Mouse (Mus musculus) midbrain, embryonic 12.5 days (tissue): ENCODE measurements at regions not wholly inside any gene's neighbourhood (a gene's known extent, or its start where the extent isn't known, plus 50 kb on each side); places are given as distances from the start of the nearest gene placed in this dataset.

Source experiments
- ATAC-seq: fragments of 200-750 bp; cut with Nextera tagmentation; 2 replicates; pipeline ENCODE4 v1.8.0; 2017; ENCODE audit warnings: low read depth, moderate TSS enrichment, moderate library complexity; ENCODE audit not compliant: low FRiP score
- H3K27ac ChIP-seq: fragments of 300-500 bp; sonication (generic); replicated peaks from 2 replicates; pipeline ENCODE4 v1.5.1; 2016; ENCODE audit warnings: mild to moderate bottlenecking
- H3K27me3 ChIP-seq: fragments of 300-500 bp; sonication (generic); 2 replicates; pipeline ENCODE4 v1.6.1; 2016; ENCODE audit warnings: mild to moderate bottlenecking
- H3K36me3 ChIP-seq: fragments of 300-500 bp; sonication (generic); 2 replicates; pipeline ENCODE4 v1.6.1; 2016
- H3K4me1 ChIP-seq: fragments of 300-500 bp; sonication (generic); 2 replicates; pipeline ENCODE4 v1.6.1; 2016
- H3K4me2 ChIP-seq: fragments of 300-500 bp; sonication (generic); replicated peaks from 2 replicates; pipeline ENCODE4 v1.6.1; 2016; ENCODE audit warnings: mild to moderate bottlenecking, moderate library complexity
- H3K4me3 ChIP-seq: fragments of 300-500 bp; sonication (generic); 2 replicates; pipeline ENCODE4 v1.5.1; 2016; ENCODE audit warnings: mild to moderate bottlenecking
- H3K9ac ChIP-seq: fragments of 300-500 bp; sonication (generic); replicated peaks from 2 replicates; pipeline ENCODE4 v1.6.1; 2016; ENCODE audit warnings: mild to moderate bottlenecking, moderate library complexity
- H3K9me3 ChIP-seq: fragments of 300-500 bp; sonication (generic); 2 replicates; pipeline ENCODE4 v1.6.1; 2016; ENCODE audit warnings: mild to moderate bottlenecking
- WGBS: fragments of 180-500 bp; shearing (Covaris S2); methylation state at CpG from one replicate; pipeline ENCODE4 v1.1.7; 2016; 5-methylcytosine and 5-hydroxymethylcytosine counted together

- peaks cover 2% of the 10 kb centered on the region; the same call in 1 of the 2 replicates for H3K27me3 ChIP-seq
- ATAC-seq = no peak
- no peak overlapping the region for H3K9ac ChIP-seq
- H3K4me1 ChIP-seq = peaks cover 11% of the 10 kb centered on the region
- H3K36me3 ChIP-seq = no peaks in the 10 kb centered on the region
- no peak overlapping the region for H3K27ac ChIP-seq
- 85% methylated on average over 5 of the region's 5 CpGs for WGBS
- no peak overlapping the region for H3K4me3 ChIP-seq
- H3K9me3 ChIP-seq = no peaks in the 10 kb centered on the region
- no peak overlapping the region for H3K4me2 ChIP-seq
Measured at GRCm38 (mm10) chr13:70017535-70017934, 215.3 kb downstream of the Med10 start.

DNA sequence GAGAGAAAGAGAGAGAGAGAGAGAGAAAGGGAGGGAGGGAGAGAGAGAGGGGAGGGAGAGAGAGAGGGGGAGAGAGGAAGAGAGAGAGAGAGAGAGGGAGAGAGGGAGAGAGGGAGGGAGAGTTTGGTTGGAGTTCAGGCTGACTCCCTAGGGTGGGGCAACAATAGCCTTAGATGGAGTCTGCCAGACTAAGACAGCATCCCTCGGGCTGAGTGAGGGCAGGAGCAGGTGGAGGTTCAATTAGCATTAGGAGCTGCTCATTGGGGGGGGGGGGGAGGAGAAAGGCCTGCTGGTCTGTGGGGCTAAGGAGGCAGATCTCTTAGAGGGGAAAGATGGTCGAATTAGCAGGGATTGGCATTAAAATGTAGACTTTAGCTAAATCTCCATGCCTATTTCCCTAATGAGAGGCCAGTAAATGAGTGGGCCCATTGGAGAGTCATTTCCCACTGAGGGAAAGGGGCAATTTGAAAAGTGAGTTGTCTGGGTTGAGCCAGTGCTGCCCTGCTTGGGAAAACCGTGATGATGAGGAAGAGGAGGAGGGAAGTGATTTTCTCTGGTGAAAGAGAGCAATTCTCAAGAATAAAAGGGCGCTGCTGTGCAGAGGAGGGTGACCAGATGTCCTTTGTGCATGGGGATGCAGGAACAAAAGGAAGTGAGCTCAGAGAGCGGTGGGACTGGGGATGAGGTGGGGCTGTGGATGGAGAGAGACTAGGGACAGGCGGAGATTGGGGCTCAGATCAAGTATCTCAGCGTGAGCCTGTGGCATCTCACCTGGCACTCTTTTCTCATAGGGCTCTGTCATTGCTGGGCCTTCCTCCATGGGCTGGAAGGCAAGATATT lies 218.0 kb downstream of the Med10 start:
- peak overlapping the region; percentile 68 for H3K27ac ChIP-seq
- no peaks in the 10 kb centered on the region for H3K36me3 ChIP-seq
- H3K9me3 ChIP-seq = no peaks in the 10 kb centered on the region
- H3K27me3 ChIP-seq = no peaks in the 10 kb centered on the region
- peak; percentile 84 for ATAC-seq
- 7% methylated on average over 7 of the region's 7 CpGs for WGBS
- no peak overlapping the region for H3K9ac ChIP-seq
- no peak overlapping the region for H3K4me2 ChIP-seq
- H3K4me3 ChIP-seq = no peak overlapping the region
- peaks cover 10% of the 10 kb centered on the region for H3K4me1 ChIP-seq

GRCm38 (mm10) chr13:70033249-70033648 lies 231.1 kb downstream of the Med10 start:
- WGBS = 61% methylated on average over 6 of the region's 6 CpGs

GRCm38 (mm10) chr13:70033763-70034162 lies 231.6 kb downstream of the Med10 start:
- Histone ChIP-seq H3K27me3 (no peaks in the 10 kb centered on the region), H3K4me1 (peaks cover 8% of the 10 kb centered on the region; the same call in 1 of the 2 replicates), H3K4me2 (no peak overlapping the region; the same call in 1 of the 2 replicates), H3K27ac (no peak overlapping the region; the same call in 1 of the 2 replicates), H3K36me3 (no peaks in the 10 kb centered on the region), H3K9me3 (no peaks in the 10 kb centered on the region), H3K9ac (no peak overlapping the region), H3K4me3 (no peak overlapping the region)
- WGBS = 40% methylated on average over 4 of the region's 4 CpGs
- no peak; the same call in 1 of the 2 replicates for ATAC-seq

More at GRCm38 (mm10) chr13:70033249-70033648, 231.1 kb downstream of the Med10 start:
- H3K4me3 ChIP-seq = no peak overlapping the region
- no peak for ATAC-seq
- H3K27me3 ChIP-seq = no peaks in the 10 kb centered on the region
- H3K4me2 ChIP-seq = peak overlapping the region; percentile 13; the same call in 1 of the 2 replicates
- H3K9ac ChIP-seq = no peak overlapping the region
- peaks cover 8% of the 10 kb centered on the region; the same call in 1 of the 2 replicates for H3K4me1 ChIP-seq
- no peak overlapping the region for H3K27ac ChIP-seq
- H3K36me3 ChIP-seq = no peaks in the 10 kb centered on the region
- no peaks in the 10 kb centered on the region for H3K9me3 ChIP-seq

DNA sequence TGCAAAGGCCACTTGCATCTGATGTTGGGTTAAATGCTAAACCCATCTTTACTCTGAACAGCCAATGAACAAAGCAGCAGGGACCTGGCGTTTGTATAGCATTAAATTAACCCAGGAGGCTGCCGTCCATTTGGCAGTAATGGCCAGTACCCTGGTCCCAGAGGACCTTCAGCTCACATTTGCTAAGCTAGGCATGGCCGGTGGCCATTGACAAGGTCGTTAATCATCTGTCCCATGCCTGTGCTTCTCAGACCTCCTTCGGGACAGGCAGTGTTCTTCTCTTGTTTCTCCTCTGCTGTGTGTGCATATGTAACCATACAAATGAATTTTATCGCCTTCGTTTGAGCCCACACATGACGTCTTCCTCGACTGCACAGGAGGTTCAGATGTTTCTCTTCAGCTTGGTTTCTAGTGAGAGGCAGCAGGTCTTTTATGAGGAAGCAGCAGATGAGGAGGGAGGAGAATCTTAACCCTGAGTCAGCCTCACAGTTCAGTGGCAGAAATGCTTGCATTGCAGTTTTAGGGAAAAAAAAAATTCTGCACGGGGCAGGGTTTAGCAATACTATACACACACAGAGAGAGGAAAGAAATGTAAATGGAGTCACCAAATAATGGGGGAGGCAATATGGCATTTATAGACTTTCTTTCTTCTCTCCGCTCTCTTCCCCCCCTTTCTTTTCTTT lies 235.9 kb downstream of the Med10 start:
- Histone ChIP-seq H3K4me2 (no peak overlapping the region), H3K36me3 (no peaks in the 10 kb centered on the region), H3K27ac (0 out of 2 replicates have a peak overlapping the region, but pooled peaks have one; percentile 20), H3K27me3 (0 out of 2 replicates have a peak, but pooled peaks cover 3% of the 10 kb centered on the region), H3K9me3 (no peaks in the 10 kb centered on the region), H3K4me1 (peaks cover 7% of the 10 kb centered on the region; the same call in 1 of the 2 replicates), H3K4me3 (no peak overlapping the region), H3K9ac (no peak overlapping the region)
- no peak for ATAC-seq
- WGBS = 67% methylated on average over 11 of the region's 11 CpGs

GRCm38 (mm10) chr13:70057920-70058319 lies 255.7 kb downstream of the Med10 start:
- Histone ChIP-seq H3K9me3 (no peaks in the 10 kb centered on the region), H3K27me3 (no peaks in the 10 kb centered on the region), H3K36me3 (no peaks in the 10 kb centered on the region), H3K4me2 (no peak overlapping the region), H3K4me1 (peaks cover 11% of the 10 kb centered on the region; the same call in 1 of the 2 replicates), H3K4me3 (no peak overlapping the region), H3K9ac (no peak overlapping the region), H3K27ac (0 out of 2 replicates have a peak overlapping the region, but pooled peaks have one; percentile 3)
- WGBS = 47% methylated on average over 9 of the region's 9 CpGs
- peak; percentile 65 for ATAC-seq

DNA sequence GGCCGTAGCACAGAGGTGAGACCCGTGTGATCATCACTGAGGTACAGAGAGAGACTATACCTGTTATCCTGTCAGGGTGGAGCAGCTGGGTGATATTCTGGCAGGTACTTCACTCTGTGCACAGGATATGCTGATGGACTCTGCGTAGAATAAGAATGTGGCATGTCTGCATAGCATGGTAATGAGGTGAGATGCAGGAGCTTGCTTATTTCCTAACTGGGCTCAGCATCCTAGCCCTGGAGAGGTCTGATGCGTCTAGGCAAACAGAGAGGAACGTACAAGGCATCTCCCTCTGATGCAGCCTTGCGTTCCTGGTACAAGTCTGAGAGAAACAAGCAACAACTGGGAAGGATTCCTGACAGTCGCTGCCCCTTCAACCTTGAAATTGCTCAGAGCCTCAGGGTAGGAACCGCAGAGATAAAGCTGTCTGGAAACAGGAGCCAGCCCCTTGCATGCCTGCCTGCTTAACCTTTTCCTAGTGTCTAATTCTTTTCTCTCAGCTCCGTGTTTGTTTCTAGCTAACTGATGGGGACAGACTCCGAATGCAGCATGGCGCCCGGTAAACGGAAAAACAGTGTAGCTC lies 259.3 kb downstream of the Med10 start:
- whole genome bisulfite sequencing = 76% methylated on average over 13 of the region's 13 CpGs
- no peaks in the 10 kb centered on the region for H3K9me3 ChIP-seq
- peaks cover 11% of the 10 kb centered on the region; the same call in 1 of the 2 replicates for H3K4me1 ChIP-seq
- H3K36me3 ChIP-seq = no peaks in the 10 kb centered on the region
- H3K4me2 ChIP-seq = no peak overlapping the region
- no peak overlapping the region for H3K9ac ChIP-seq
- no peaks in the 10 kb centered on the region for H3K27me3 ChIP-seq
- ATAC-seq = no peak
- H3K4me3 ChIP-seq = no peak overlapping the region
- H3K27ac ChIP-seq = no peak overlapping the region

DNA sequence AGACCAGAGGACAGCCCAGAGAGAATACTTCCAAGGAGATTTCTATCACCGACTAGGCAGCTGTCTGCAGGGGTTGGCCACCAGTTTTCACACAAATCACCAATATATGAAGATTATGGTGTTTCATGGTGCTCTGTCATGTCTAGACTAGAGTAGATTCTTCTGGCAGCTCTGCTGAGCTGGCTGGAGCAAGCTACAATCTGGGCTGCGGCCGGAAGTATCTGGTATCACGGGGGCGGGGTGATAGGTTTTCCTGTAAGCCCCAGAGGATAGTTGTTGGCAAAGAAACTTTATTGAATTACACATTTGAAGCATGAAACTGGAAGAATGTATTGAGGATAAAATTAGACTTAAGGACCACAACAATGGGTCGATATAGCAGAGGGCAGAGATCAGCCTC lies 271.5 kb downstream of the Med10 start:
- Histone ChIP-seq H3K4me2 (no peak overlapping the region), H3K4me1 (no peaks in the 10 kb centered on the region), H3K36me3 (no peaks in the 10 kb centered on the region), H3K9me3 (no peaks in the 10 kb centered on the region), H3K27me3 (no peaks in the 10 kb centered on the region), H3K4me3 (no peak overlapping the region), H3K27ac (no peak overlapping the region), H3K9ac (no peak overlapping the region)
- ATAC-seq = no peak
- 90% methylated on average over 6 of the region's 6 CpGs for WGBS

DNA sequence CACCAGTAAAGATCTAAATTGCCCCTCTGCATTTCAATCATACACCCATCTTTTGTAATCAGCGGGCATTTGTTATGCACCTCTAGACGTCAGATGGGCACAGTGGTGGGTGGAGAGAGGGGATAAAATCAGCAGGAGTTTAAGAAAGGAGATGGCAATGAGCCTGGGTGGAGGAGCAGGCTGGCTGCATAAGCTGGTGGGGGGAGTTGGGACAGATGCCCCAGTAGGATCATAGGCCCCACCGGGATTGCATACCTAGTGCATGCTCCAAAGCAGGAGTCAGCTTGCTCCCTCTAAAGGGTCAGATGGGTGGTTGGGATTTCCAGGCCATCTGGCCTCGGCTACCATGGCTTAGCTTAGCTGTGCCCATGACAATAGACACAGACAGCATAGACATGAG lies 273.2 kb downstream of the Med10 start:
- Histone ChIP-seq H3K27me3 (no peaks in the 10 kb centered on the region), H3K9ac (no peak overlapping the region), H3K9me3 (no peaks in the 10 kb centered on the region), H3K4me2 (no peak overlapping the region), H3K4me3 (no peak overlapping the region), H3K4me1 (no peaks in the 10 kb centered on the region), H3K36me3 (no peaks in the 10 kb centered on the region), H3K27ac (no peak overlapping the region)
- no peak for ATAC-seq
- 70% methylated on average over 4 of the region's 4 CpGs for WGBS

GRCm38 (mm10) chr13:70081108-70081507 lies 278.9 kb downstream of the Med10 start:
- Histone ChIP-seq H3K9me3 (no peaks in the 10 kb centered on the region), H3K27me3 (no peaks in the 10 kb centered on the region), H3K9ac (no peak overlapping the region), H3K36me3 (no peaks in the 10 kb centered on the region), H3K4me1 (no peaks in the 10 kb centered on the region), H3K4me3 (no peak overlapping the region), H3K4me2 (no peak overlapping the region), H3K27ac (no peak overlapping the region)
- 89% methylated on average over 4 of the region's 4 CpGs for WGBS
- no peak for ATAC-seq

GRCm38 (mm10) chr13:70092886-70093285 lies 290.7 kb downstream of the Med10 start:
- peaks cover 16% of the 10 kb centered on the region for H3K4me1 ChIP-seq
- no peak for ATAC-seq
- H3K4me2 ChIP-seq = no peak overlapping the region
- no peak overlapping the region for H3K27ac ChIP-seq
- no peaks in the 10 kb centered on the region for H3K36me3 ChIP-seq
- 86% methylated on average over 4 of the region's 4 CpGs for WGBS
- H3K9ac ChIP-seq = no peak overlapping the region
- no peak overlapping the region for H3K4me3 ChIP-seq
- no peaks in the 10 kb centered on the region for H3K27me3 ChIP-seq
- no peaks in the 10 kb centered on the region for H3K9me3 ChIP-seq

DNA sequence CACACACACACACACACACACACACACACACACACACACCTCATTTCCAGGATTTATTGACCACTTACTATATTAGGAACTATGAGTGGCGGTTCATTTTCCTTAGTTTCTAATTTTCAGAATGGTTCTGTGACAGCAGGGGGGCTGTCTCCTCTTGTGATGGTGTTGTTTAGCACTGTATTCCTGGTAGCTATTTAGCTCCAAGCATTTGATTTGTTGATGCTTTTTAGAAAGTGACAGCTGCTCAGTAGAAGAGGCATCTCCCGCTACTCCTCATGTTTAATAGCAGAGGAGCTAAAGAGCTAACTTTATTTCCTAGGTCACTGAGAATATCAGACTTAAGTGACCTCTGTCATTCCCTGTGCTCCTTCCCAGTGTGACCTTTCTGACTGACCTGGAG lies 291.8 kb downstream of the Med10 start:
- Histone ChIP-seq H3K27ac (no peak overlapping the region), H3K4me2 (no peak overlapping the region), H3K36me3 (no peaks in the 10 kb centered on the region), H3K9ac (no peak overlapping the region), H3K9me3 (no peaks in the 10 kb centered on the region), H3K4me1 (peaks cover 16% of the 10 kb centered on the region), H3K4me3 (no peak overlapping the region), H3K27me3 (no peaks in the 10 kb centered on the region)
- ATAC-seq = no peak
- WGBS = 42% methylated on average over 2 of the region's 2 CpGs
